Mouse (Mus musculus): ENCODE results near the gene Usp47. TPM values are rescaled to one million over a fixed set of nuclear protein-coding genes. Genes with fewer than 3 reads are reported as not detected.
"Not testable (repeated sequence)": the region's sequence is repeated elsewhere in the genome, so short reads cannot be mapped to it uniquely, and the experiment has no call there.

Gene Usp47
- total RNA-seq, 2 experiments from 2014 or later: 159 to 169 TPM

DNA sequence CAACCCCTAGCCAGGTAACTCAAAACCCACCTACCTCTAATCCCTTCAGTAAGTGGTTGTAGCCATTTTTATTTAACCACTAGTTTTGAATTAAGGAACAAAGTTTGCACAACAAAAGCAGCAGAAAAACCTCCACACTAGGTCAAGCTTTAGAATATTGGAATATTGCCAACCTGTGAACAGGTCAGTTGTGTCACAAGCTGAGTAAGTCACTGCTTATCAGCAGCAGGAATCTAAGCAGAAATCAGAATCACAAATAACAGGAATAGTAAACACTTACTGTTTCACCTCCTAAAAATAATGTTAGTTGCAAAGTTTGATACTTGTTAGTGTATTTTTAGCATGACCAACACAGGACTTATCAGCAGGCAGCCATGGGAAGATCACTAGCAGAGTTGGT lies 17.0 kb downstream of the Usp47 start:
- no peak for DNase-seq

DNA sequence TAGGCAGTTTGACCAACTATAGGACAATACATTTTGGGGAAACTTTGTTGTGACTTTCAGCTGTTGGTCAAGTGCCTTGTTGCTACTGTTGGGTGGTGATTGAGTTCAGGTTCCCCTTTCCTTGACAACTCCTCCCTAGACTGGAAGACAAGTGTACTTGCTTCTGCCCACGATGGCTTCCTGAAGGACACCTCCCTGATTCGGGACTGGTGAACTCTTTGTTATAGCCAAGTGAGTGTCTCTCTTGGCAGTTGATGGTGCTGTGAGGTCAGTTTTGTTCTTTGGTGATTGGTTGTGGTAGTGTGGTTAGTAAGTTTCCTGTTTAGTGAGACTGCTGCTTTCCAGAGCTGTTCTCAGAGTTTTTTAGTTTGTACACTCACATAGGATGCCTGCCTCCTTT lies 19.5 kb downstream of the Usp47 start:
- DNase-seq: no peak

DNA sequence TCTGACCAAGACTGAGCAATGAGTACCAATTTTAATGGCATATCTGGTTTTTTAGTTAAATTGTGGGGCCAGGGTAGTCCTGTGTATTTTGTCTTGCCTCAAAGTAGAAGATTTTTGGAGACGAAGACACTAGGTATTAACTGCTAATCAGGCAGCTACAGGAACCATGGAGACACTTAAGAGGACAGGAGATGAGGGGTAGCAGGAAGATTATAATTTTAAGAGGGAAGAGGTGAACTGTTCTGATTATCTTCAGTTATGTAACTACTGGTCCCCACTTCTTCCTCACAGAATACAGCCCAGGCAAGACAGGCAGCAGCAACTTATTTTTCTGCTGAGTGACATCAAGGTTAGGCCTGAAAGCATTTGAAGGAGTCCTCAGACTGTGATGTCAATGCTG lies 21.9 kb downstream of the Usp47 start:
- DNase-seq: no peak

DNA sequence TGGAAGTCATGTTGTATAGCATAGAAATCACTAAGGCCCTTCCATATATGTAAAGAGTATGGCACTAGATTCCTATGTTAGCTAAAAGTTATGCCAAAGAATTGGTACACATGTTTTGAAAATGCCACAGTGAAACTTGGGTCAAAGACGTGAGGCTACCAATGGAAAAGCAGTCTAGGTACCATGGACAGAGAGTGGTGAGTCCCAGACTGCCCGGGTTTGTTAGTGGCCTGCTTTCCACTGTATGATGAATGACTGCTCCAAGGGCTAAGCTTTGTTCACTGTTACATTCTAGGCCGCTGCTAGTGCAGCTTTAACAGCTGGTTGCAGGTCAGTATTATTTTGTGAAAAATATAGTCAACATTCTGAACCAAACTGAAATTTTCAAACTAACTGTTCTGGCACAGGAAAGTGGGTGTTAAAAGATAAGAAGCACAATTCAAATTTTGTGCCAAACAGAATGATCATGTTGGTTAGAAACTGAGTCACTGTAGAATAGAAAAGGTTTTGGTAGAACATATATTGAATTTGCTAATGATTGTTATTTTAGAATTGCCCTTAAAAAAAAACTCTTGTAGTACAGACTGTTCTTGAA lies 22.6 kb downstream of the Usp47 start:
- DNase-seq: no peak

DNA sequence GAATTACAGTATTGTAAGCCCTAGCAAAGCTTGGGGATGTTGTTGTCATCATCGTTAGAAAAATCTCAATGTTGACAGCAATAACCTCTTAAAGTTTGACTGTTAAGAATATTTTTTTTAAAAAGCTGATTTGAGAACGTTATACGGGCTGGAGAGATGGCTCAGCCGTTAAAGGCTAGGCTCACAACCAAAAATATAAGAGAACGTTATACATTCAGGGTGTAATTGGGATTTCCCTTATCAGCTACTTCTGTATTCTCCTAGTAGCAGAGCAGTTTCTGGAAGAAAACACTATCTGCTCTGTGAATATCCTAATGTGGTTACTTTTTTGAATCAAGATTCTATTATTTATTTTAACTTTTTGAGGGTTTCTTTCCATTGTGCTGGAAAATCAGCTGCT lies 25.3 kb downstream of the Usp47 start:
- no peak for DNase-seq

DNA sequence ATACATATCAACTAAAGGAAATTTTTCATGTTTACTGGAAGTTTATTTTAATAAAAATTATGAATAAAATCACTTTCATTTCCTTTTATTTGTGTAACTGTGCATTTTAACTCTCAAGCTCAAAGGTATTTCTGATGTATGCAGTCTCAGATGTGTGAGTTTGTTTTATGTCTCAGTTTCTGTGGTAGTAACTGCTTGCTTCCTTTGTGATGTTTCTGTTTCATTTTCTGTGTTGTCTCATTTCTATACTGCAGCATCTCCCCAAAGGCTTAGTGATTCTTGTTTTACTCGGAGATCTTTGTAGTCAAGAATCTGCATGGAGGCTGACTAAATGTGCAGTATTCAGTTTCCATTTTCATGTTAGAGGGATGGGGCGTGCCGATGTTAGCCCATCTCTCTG lies 30.4 kb downstream of the Usp47 start:
- no peak for DNase-seq

DNA sequence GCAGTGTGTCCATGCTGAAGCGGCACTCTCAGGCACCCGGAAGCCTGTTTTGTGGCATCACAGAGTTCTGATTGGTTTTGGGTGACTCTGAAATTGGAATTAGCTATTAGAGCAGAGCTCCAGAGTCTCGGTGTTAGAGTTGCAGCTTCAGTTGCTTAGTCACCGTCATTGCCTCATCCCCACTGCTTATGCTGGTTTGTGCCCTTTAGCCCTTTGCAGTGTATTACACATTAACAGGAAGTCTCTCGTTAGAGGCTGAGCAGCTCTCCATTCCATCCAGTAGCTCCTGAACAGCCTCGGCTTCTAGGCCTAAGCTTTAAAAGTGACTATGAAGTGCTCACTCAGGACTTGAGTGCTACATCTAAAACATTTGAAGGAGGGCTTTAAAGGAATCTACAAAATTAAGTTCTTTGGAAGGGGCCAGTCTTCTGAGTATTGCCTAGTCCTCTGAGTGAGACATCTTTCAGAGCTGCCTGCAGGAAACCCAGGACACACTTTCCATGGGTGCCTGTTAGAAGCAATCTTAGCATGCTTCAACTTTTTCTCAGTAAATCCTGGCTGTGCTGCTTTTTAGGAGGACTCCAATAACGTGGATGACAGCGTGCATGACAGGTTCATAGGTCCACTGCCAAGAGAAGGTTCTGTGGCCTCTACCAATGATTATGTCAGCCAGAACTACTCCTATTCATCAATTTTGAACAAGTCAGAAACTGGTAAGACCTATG lies 32.8 kb downstream of the Usp47 start:
- DNase-seq: no peak

DNA sequence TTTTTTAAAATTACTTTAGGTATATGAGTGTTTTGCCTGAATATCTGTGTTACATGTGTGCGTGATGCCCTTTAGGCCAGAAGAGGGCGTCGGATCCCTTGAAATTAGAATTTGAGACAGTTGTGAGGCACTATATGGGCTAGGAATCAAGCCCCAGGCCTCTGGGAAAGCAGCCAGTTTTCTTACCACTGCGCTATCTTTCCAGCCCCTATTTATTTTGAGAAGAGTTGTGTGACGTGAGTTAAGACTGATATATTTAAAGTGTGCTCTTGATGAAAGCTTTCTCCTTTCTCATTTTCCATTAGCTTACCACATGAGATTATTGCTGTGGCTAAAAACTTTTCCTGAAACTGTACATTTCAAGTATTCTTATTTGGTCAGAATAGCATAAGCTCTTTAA lies 51.6 kb downstream of the Usp47 start:
- no peak for DNase-seq

DNA sequence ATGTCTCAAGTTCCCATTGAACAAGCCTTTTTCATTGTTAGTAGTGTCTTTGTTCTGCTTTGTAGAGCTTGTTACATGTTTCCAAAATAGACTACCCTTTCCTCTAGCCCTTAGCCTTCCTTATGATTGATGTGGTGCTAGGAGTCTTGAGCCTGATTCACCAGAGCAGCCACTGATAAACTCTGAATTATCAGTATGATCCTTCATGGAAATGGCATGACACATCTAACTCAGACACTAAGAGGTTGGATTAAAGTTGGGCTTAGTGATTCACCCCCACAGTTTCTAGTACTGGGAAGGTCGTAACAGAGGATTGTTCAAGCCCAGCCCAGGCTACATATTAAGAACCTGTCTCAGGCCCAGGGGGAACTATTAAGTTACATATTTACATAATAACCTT lies 59.3 kb downstream of the Usp47 start:
- no peak for DNase-seq

DNA sequence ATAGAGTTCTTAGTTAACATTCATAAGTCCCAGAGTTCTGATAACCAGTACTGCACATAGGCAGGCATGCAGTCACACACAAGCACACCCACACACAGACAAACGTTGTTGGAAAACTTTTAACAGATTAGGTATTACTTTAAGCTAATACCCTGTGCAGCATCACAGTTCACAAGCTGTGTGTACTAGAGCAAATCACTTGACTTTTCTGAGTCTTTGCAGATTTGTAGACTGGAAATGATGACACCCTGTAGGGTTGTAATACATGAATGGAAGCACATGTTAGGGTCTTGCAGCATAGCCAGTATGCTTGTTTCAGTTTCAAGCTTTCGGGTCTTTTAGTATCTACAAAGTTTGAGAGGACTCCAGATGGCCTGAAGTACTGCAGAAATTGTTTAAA lies 60.9 kb downstream of the Usp47 start:
- no peak for DNase-seq

DNA sequence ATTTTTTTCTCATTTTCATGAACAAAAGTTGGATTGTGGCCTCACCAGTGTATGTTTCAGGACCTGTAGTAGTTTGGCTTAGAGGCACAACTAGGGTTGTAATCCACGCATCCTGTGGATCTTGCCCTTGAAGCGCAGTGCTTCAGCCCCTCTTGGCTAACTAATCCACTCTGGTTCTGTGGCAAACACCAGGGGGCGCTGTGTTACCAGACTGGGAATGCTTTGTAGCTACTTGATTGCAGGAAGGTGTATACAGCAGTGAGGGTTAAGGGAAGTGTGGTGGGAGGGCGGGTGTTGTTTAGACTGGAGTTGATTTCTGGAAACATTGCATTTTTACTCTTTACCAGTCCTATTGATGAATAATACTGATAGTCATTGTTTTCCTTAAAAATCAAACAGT lies 61.8 kb downstream of the Usp47 start:
- peak; percentile 26 for DNase-seq

DNA sequence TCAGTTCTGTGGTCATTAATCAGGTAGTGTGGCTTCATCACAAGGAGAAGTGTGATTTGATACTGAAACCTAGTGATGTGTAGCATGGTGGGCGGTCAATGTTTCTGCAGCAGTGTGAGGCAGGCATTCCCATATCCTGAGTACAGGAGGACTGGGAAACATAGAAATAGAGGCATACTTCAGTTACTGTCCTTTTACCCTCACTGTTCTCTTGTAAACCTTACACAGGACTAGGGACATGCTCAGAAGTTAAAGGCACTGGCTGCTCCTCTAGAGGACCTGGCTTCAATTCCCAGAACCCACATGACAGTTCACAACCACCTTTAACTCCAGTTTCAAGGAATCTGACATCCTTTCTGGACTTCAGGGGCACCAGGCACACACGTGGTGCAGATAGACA lies 62.9 kb downstream of the Usp47 start:
- DNase-seq: no peak

DNA sequence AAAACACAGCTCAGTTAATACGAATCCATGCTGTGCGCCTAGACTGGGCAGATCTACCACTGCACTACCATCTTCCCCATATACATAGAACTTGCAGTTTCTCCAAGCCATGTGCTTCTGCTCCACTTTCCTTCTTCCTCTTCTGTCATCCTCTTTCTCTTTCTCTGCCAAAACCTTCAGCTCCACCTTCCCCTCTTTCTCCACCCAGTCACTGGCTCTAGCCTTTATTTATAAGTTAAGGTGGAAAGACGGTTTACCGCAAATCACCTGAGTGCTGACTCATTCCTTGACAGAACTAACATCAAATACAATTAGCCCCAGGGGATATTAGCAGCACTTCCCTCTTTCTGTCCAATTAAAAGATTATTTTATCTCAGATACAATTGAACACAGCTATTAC lies 71.6 kb downstream of the Usp47 start:
- DNase-seq: not testable (repeated sequence)

DNA sequence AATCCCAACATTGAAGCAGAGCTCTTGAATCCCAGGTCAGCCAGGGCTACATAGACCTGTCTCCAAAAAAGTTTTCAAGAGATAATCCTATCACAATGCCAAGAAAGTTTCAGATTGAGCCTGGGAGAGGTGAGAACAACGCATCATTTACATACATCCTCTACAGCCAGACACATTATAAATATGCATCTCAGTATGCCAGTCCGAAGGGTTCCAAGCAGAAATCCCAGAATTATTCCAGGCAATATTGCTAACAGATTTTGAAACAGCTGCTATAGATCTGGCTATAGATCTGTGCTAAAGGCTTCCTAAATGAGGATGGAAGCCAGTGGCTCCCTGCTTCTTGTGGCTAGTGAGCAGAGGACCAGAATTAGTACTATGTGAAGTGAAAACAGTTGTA lies 77.6 kb downstream of the Usp47 start:
- no peak for DNase-seq

DNA sequence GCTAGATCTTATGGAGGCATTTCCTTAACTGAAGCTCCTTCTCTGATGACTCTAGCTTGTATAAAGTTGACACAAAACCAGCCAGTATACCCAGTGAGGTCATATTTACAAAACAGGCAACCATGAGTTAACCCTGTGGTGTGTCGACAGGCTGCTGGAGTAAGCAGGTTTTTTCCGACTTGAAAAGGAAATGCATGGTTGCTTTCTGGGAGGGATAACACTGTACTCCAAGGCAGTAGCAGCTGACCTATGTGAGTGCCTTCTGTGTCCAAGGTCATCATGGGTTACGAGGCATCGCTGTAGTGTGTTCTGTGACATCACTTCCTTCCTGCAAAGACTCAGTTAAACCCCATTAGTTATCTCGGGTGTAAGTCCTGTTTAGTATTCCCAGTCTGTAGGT lies 79.6 kb downstream of the Usp47 start:
- no peak for DNase-seq

DNA sequence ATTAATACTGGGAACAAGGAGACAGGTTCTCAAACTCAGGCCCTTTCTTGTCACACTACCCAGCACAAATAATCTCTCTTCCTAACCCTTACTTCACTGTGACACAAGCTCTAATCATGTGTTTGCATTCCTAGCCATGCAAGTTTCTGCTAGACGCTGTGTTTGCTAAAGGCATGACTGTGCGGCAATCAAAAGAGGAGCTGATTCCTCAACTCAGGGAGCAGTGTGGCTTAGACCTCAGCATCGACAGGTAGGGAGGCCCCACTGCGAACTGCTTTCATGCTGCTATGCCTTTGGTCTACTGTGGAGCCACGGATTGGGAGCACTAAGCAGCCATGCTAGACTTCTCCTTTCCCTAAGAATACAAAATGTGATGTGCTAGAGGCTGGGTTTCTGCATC lies 80.5 kb downstream of the Usp47 start:
- no peak for DNase-seq

DNA sequence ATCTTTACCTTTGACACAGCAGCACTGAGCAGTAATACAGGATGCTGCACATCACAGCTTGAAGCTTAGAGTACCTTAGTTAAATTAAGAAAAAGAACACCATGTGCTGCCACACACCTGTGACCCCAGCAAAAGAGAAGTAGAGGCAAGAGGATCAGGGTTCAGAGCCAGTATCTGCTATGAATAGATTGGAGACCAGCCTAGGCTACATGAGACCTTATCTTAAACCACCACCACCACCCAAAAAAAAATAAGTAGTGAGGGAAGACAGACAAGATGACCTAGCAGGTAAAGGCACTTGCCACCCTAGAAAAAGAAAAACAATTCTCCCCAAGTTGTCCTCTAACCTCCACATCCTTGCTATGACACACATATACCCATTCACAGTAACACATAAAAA lies 85.5 kb downstream of the Usp47 start:
- DNase-seq: no peak

DNA sequence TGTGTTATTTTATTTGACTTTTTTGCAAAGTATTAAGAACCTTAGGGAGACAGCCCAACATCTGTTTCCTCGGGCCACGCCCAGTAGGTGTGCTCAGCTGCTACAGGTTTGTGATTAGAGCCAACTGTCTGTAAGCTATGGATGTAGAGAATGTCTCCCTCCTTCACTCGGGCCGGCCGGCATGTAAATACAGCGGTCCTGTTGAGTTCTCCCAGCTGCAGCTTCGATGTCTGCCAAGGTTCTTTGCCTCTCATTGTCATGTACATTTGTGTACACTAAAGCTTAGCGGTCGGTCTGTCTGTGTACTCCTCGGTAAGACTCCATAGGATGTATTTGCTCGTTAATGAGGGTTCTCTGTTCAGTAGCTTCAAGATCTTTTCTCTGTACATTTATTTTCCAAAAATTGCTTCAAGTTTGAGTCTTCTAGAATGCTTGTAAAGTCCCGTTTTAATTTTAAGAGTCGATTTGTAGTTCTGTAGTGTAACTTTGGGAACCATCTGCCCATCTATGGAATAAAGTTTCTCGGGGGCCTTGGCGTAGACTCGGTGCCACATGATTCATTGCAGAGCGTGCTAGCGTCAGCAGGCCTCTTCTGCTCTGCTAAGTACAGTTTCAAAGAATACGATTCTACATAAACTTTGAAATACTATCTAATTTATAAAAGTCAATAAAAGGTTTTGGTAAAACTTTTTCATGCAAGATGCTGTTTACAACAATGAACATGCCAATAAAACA lies 87.5 kb downstream of the Usp47 start:
- no peak for DNase-seq

DNA sequence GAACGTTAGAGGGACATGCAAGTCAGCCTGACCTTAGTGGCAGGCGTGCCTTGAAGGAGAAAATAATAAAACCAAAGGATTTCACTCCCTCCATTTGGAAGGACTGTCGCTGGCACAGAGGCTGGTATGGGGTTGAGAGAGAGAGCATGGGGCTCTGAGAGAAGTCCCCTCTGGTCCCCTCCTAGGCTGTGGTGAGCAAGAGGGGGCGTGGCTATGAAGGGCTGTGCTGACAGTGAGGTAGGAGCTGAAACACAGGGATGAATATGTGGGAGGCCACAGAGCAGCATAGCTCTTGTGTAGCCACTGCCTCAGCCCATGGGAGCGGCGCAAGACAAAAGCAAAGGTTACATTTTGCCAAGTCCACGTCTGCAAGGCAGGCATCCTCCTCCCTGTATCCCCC lies 94.2 kb downstream of the Usp47 start:
- peak; percentile 2 for DNase-seq

DNA sequence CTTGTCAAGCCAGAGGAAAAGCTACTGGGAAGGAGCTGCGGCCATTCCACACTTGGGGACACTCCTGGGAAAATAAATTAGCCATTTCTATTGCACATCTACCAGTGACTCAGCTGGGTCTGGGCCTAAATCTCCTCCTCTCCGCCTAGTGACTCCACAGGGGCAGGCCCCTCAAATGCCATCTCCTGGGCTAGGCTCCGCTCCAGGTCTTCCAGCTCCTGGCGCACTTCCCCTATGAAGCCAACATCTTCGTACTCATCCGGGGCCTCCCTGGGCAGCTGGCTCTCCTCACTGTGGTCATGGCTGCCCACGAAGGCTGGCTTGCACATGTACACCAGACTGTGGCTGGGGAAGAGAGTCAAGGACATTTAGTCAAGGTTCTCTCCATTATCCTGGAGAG lies 94.8 kb downstream of the Usp47 start:
- DNase-seq: peak; percentile 4

DNA sequence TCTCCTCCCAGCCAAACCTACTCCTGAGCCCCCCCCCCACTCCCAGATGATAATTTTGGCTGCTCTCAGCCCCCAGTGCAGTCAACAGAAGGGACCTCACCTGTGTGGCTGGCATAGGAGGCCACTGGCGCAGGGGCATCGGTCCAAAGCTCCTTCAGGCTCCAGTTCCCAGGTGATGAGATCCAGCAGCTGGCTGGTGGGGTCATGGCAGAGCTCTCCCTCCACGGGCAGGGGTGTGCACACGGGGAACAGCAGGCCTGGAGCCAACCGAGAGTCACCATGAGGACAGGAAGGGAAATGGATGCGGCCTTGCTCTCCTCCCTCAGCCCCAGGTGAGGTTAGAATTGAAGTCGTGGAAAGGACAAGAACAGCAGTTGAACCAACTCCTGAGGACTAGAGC lies 95.9 kb downstream of the Usp47 start:
- DNase-seq: no peak

DNA sequence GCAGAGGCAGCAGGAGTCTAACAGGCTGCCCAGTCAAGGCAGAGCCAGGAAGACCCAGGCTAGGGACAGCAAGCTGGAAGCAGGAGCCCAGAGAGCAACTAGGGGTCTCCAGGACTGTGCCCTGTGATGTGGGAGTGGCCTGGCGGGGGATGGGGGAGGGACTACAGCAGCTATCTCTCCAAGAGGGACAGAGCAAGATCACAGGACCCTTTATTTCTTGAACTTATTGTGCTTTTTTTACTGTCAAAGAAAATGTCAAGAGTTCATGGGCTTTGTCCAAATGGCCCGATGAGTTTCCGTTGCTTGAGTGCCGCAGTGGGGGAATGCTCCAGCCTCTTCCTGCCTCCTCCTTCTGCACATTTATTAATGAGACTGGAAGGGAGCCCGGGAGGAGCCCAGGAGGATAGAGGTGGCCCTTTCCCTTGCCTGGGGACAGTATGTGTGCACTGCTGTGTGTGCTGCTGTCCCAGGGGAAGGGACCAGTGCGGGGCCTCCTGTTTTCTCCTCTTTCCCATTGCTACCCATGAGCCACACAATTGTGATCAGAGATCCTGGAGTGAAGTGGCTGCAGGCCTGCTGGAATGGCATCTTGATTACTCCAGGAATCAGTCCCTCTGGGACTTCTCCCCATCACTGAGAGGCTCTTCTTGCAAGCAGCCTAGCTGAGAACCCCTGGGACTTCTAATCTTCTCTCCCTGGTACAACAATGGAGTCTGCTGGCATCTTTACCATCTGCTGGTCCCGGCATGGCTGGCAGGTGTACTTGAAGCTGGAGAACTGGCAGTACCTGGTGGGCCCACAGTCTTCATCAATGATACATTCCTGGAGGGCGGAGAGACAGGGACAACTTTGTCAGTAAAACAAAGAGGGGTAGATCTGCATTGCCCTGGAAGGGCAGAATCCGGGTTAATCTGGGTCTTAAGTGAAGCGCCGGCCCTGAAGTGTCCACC lies 97.8 kb downstream of the Usp47 start:
- no peak for DNase-seq

Data from gastrocnemius, postnatal 25 days (tissue).